Comparison of ENCODE assay signal across 12 mouse cellular contexts in the genomic region with DNA sequence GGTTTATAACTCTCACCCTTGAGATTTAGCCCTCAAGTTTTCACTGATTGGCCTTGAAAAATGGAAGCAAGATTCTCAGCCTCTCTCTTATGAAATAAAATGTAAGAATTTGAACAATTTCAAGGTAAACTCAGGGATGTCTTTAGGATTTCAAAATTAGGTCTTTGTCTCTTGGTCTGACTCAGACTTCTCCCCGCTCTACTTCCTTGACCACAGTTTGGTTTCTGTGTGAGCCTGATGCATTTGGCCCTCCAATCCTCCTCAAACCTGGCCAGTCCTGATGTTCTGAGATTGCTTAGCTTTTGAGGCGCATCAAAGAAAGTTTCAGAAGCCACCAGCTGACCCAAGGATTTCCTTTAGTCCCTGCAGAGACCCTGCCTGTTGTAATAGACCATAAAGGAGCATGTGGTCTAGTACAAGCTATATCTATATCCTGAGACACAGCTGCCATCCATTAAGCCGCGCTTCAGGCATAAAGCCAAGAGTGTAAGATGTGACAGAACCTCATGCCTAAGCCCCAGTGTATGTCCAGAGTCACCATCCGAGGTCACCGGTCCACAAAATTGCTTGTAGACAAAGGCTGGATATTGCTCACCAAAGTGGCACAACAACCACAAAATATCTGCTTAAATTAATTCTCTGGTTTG.
"Had no signal": no experiment of that assay in that cellular context is flagged by ENCODE, and none has a peak within 500 bp of the region (broad histone marks: within the 10 kb centered on the region; RNA-seq: fewer than 3 reads in every experiment).

No protein-coding gene starts in this region.

- ATAC-seq: liver, postnatal 0 days; midbrain, embryonic 13.5 days had no signal

- H3K36me3 ChIP-seq: liver, embryonic 13.5 days; midbrain, embryonic 13.5 days had no signal

- H3K27ac ChIP-seq: left cerebral cortex, adult 2 months; liver, embryonic 13.5 days; midbrain, embryonic 13.5 days had no signal

- H3K9me3 ChIP-seq: liver, embryonic 13.5 days; midbrain, embryonic 13.5 days had no signal

- H3K27me3 ChIP-seq: liver, embryonic 13.5 days; midbrain, embryonic 13.5 days had no signal

- H3K9ac ChIP-seq: liver, embryonic 13.5 days; liver, postnatal 0 days; midbrain, embryonic 13.5 days had no signal

- DNase-seq: kidney, adult 8-10 months; kidney, postnatal 25 days; liver; liver, embryonic 13.5 days; liver, postnatal 0 days; lung, postnatal 14 days; right cerebral cortex, postnatal 4 days; spleen, adult 18-20 months; thymus, adult 18-20 months; thymus, postnatal 14 days had no signal

- H3K4me3 ChIP-seq: left cerebral cortex, adult 2 months; liver, embryonic 13.5 days; midbrain, embryonic 13.5 days had no signal

- H3K4me1 ChIP-seq: liver, embryonic 13.5 days; midbrain, embryonic 13.5 days had no signal

- H3K4me2 ChIP-seq: liver, embryonic 13.5 days; midbrain, embryonic 13.5 days had no signal
